Mouse (Mus musculus) urinary bladder, postnatal 10 days (tissue): ENCODE results near the gene Gm29110.
"Not testable (repeated sequence)": the region's sequence is repeated elsewhere in the genome, so short reads cannot be mapped to it uniquely, and the experiment has no call there.

Experiments
- DNase-seq: peaks from one replicate; pipeline ENCODE4 v3.0.0; 2022; ENCODE audit warnings: low spot score

Gm29110 gene

DNA sequence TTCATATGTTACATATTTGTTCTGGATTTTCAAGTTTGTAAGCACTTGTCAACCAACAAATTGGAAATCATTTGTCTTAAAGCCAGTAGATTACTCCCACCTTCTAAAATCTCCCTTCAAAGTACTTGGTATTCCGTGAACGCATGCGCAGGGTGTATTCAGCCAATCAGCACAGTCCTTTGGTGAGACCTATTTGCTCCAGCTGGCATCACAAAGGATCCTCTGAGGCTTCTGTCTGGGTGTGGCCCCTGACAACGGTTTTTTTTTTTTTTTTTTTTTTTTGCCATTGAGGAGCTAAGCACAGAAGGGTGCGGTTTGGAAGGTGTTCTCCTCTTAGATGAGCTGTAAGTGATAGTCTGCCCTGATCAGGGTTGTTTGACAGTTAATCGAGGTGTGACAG is at the start of gene Gm29110:
Gene Gm29110, plus strand, starts transcription at position 301 of the 400 bp plus-strand sequence.
- not testable (repeated sequence) for DNase-seq
